Mouse (Mus musculus) lung, embryonic 15.5 days (tissue): ENCODE data around the gene Ksr1. TPM values are rescaled to one million over a fixed set of nuclear protein-coding genes. Genes with fewer than 3 reads are reported as not detected.

Experiments used
- ATAC-seq: fragments of 200-750 bp; cut with Nextera tagmentation; 2 replicates; pipeline ENCODE4 v1.8.0; 2017; ENCODE audit warnings: moderate number of reproducible peaks, borderline replicate concordance; ENCODE audit not compliant: low FRiP score, low TSS enrichment; ENCODE audit errors: extremely low read depth
- H3K27ac ChIP-seq: fragments of 300-500 bp; sonication (generic); 2 replicates; pipeline ENCODE4 v1.5.1; 2015; ENCODE audit warnings: moderate library complexity, mild to moderate bottlenecking, inconsistent platforms
- H3K27me3 ChIP-seq: fragments of 300-500 bp; sonication (generic); 2 replicates; pipeline ENCODE4 v1.6.1; 2015; ENCODE audit warnings: inconsistent platforms
- H3K36me3 ChIP-seq: fragments of 300-500 bp; sonication (generic); 2 replicates; pipeline ENCODE4 v1.6.1; 2015; ENCODE audit warnings: inconsistent platforms
- H3K4me1 ChIP-seq: fragments of 300-500 bp; sonication (generic); 2 replicates; pipeline ENCODE4 v1.6.1; 2015; ENCODE audit warnings: inconsistent platforms
- H3K4me2 ChIP-seq: fragments of 300-500 bp; sonication (generic); 2 replicates; pipeline ENCODE4 v1.6.1; 2015; ENCODE audit warnings: inconsistent platforms, mild to moderate bottlenecking, moderate library complexity
- H3K4me3 ChIP-seq: fragments of 300-500 bp; sonication (generic); 2 replicates; pipeline ENCODE4 v1.5.1; 2015; ENCODE audit warnings: mild to moderate bottlenecking, inconsistent platforms
- H3K9ac ChIP-seq: fragments of 300-500 bp; sonication (generic); 2 replicates; pipeline ENCODE4 v1.6.1; 2015; ENCODE audit warnings: inconsistent platforms
- H3K9me3 ChIP-seq: fragments of 300-500 bp; sonication (generic); 2 replicates; pipeline ENCODE4 v1.6.1; 2016; ENCODE audit warnings: inconsistent platforms
- WGBS: fragments of 180-500 bp; shearing (Covaris S2); methylation state at CpG from one replicate; pipeline ENCODE4 v1.1.7; 2015; 5-methylcytosine and 5-hydroxymethylcytosine counted together
- polyA plus RNA-seq: library from polyadenylated mRNA; unstranded; fragments of >200 nt; fragmentation: Nextera tagmentation; extraction: Ambion mirVana; gene quantifications from 2 replicates; pipeline ENCODE4 v1.2.1, GENCODE M21; 2015

Gene Ksr1
- polyA plus RNA-seq, 1 experiment from 2014 or later = 2.8 TPM

GRCm38 (mm10) chr11:79092245-79092644, 54.0 kb downstream of the Ksr1 start:
- Histone ChIP-seq H3K36me3 (no peaks in the 10 kb centered on the region), H3K27ac (no peak overlapping the region), H3K9me3 (no peaks in the 10 kb centered on the region), H3K4me2 (no peak overlapping the region), H3K4me3 (no peak overlapping the region), H3K9ac (no peak overlapping the region), H3K27me3 (no peaks in the 10 kb centered on the region), H3K4me1 (peaks cover 66% of the 10 kb centered on the region)
- ATAC-seq = no peak
- WGBS = 89% methylated on average over 6 of the region's 6 CpGs

DNA sequence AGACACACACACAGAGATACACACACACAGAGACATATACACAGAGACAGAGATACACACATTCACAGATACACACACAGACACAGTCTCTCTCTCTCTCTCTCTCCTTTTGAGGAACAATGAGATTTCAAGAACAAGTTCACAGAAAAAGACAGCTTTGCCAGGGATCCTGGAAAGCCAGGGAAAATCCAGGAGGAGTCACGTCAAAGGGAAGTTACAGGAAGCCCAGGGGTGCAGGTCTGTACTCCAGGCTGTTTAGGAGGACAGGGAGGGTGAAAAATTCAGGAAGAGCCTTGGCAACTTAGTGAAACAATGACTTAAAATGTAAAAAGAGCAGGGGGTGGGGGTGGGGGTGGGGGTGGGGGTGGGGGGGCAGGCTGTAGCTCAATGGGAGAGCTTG, 56.5 kb downstream of the Ksr1 start:
- H3K4me3 ChIP-seq = no peak overlapping the region
- WGBS = 69% methylated on average over 1 of the region's 1 CpGs
- H3K9ac ChIP-seq = no peak overlapping the region
- no peaks in the 10 kb centered on the region for H3K9me3 ChIP-seq
- no peaks in the 10 kb centered on the region for H3K36me3 ChIP-seq
- no peaks in the 10 kb centered on the region for H3K27me3 ChIP-seq
- no peak for ATAC-seq
- peak overlapping the region; percentile 42; the same call in 1 of the 2 replicates for H3K27ac ChIP-seq
- no peak overlapping the region for H3K4me2 ChIP-seq
- peaks cover 48% of the 10 kb centered on the region for H3K4me1 ChIP-seq

DNA sequence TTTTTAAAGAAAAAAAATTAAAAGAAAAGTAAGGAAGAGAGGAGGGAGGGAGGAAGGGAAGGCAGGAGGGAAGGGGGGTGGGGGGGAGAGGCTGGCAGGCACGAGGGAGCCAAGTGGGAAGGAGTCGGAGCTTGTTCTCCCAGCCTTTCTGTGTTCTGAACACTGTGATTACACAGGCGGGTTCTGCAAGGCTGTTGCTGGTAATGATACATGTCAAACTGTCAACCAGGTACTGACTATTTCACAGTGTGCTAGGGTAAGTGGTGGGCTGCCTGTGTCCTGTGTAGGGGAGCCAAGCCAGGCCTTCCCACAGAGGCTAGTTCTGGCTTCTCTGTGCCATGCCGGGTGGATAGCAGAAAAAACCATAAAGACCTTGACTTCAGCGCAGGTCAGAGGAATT, 57.2 kb downstream of the Ksr1 start:
- no peak for ATAC-seq
- Histone ChIP-seq H3K4me3 (no peak overlapping the region), H3K36me3 (no peaks in the 10 kb centered on the region), H3K9ac (no peak overlapping the region), H3K9me3 (no peaks in the 10 kb centered on the region), H3K4me2 (no peak overlapping the region), H3K27ac (0 out of 2 replicates have a peak overlapping the region, but pooled peaks have one; percentile 42), H3K4me1 (peaks cover 48% of the 10 kb centered on the region), H3K27me3 (no peaks in the 10 kb centered on the region)
- 43% methylated on average over 5 of the region's 5 CpGs for WGBS

GRCm38 (mm10) chr11:79088325-79088724, 57.9 kb downstream of the Ksr1 start:
- H3K27ac ChIP-seq = no peak overlapping the region
- H3K4me2 ChIP-seq = no peak overlapping the region
- 66% methylated on average over 9 of the region's 9 CpGs for WGBS
- H3K9me3 ChIP-seq = no peaks in the 10 kb centered on the region
- no peaks in the 10 kb centered on the region for H3K36me3 ChIP-seq
- H3K9ac ChIP-seq = no peak overlapping the region
- H3K4me3 ChIP-seq = no peak overlapping the region
- H3K27me3 ChIP-seq = no peaks in the 10 kb centered on the region
- H3K4me1 ChIP-seq = peaks cover 48% of the 10 kb centered on the region
- no peak for ATAC-seq

DNA sequence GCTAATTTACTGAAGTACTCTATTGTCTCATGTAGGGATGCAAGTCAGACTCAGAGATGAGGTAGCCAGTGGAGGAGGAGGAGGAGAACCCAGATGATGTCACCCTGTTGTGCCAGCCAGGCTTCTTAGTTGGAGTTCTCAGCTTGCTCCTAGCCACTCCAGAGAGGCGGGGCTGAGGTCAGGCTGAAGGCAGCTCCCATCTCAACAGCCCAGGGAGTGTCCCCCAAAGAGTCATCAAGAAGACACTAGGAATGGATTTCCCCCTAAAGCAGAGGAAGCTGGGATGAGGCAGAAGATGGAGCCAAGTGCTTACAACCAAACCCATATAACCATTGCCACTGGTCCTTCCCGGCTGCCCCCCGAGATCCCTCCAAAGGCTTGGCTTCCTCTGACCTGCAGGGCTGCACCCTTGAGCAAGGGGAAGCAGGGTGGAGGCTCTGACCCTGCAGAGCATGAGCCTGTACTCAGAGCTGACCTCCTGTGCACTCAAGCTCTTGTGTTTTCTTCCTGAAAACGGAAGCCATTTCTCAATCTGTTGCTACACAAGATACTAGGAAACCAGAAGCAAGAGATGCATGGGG, 58.4 kb downstream of the Ksr1 start:
- H3K9ac ChIP-seq = no peak overlapping the region
- H3K4me2 ChIP-seq = no peak overlapping the region
- no peak overlapping the region for H3K4me3 ChIP-seq
- no peak overlapping the region for H3K27ac ChIP-seq
- H3K36me3 ChIP-seq = no peaks in the 10 kb centered on the region
- 87% methylated on average over 4 of the region's 4 CpGs for WGBS
- no peaks in the 10 kb centered on the region for H3K27me3 ChIP-seq
- no peak for ATAC-seq
- no peaks in the 10 kb centered on the region for H3K9me3 ChIP-seq
- peaks cover 48% of the 10 kb centered on the region for H3K4me1 ChIP-seq

GRCm38 (mm10) chr11:79086787-79087186, 59.4 kb downstream of the Ksr1 start:
- Histone ChIP-seq H3K27ac (no peak overlapping the region), H3K9me3 (no peaks in the 10 kb centered on the region), H3K36me3 (no peaks in the 10 kb centered on the region), H3K4me3 (no peak overlapping the region), H3K4me2 (no peak overlapping the region), H3K27me3 (no peaks in the 10 kb centered on the region), H3K9ac (no peak overlapping the region), H3K4me1 (peaks cover 58% of the 10 kb centered on the region)
- 84% methylated on average over 12 of the region's 12 CpGs for WGBS
- no peak for ATAC-seq

- no peak for ATAC-seq
- Histone ChIP-seq H3K27me3 (no peaks in the 10 kb centered on the region), H3K4me2 (no peak overlapping the region), H3K27ac (no peak overlapping the region), H3K36me3 (no peaks in the 10 kb centered on the region), H3K4me1 (peaks cover 76% of the 10 kb centered on the region), H3K9me3 (no peaks in the 10 kb centered on the region), H3K4me3 (no peak overlapping the region), H3K9ac (no peak overlapping the region)
- 30% methylated on average over 5 of the region's 5 CpGs for WGBS
Measured at GRCm38 (mm10) chr11:79085059-79085458, 61.1 kb downstream of the Ksr1 start.

DNA sequence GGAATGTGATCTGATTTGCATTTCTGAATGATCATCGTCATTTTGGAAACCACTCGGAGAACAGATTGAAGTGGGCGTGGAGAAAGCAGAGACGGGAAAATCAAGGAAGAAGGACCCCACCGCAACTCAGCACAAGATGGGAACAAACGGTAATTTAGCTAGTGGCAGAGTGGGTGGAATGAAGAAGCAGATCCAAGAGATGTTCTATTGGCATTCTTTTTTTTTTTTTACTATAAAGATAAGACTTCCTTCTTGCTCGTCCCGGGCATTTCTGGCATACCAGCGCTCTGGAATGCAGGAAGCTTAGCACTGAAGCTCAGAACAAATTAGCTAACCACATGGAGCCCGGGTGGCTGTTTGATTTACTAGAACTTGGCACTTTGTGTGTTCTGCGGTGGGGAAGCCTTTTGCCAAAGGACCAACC, 63.2 kb downstream of the Ksr1 start:
- H3K27me3 ChIP-seq = no peaks in the 10 kb centered on the region
- peaks cover 63% of the 10 kb centered on the region for H3K4me1 ChIP-seq
- H3K9me3 ChIP-seq = no peaks in the 10 kb centered on the region
- no peaks in the 10 kb centered on the region for H3K36me3 ChIP-seq
- WGBS = 27% methylated on average over 11 of the region's 11 CpGs
- no peak overlapping the region for H3K9ac ChIP-seq
- peak overlapping the region; percentile 7; the same call in 1 of the 2 replicates for H3K4me2 ChIP-seq
- ATAC-seq = no peak
- no peak overlapping the region for H3K4me3 ChIP-seq
- H3K27ac ChIP-seq = peak overlapping the region; percentile 56

GRCm38 (mm10) chr11:79080965-79081891, 65.0 kb downstream of the Ksr1 start:
- Histone ChIP-seq H3K27ac (peak overlapping the region; percentile 95), H3K27me3 (no peaks in the 10 kb centered on the region), H3K9me3 (no peaks in the 10 kb centered on the region), H3K36me3 (no peaks in the 10 kb centered on the region), H3K9ac (no peak overlapping the region), H3K4me2 (0 out of 2 replicates have a peak overlapping the region, but pooled peaks have one; percentile 1), H3K4me1 (peaks cover 57% of the 10 kb centered on the region), H3K4me3 (no peak overlapping the region)
- WGBS = 41% methylated on average over 16 of the region's 16 CpGs
- ATAC-seq = peak; percentile 86

DNA sequence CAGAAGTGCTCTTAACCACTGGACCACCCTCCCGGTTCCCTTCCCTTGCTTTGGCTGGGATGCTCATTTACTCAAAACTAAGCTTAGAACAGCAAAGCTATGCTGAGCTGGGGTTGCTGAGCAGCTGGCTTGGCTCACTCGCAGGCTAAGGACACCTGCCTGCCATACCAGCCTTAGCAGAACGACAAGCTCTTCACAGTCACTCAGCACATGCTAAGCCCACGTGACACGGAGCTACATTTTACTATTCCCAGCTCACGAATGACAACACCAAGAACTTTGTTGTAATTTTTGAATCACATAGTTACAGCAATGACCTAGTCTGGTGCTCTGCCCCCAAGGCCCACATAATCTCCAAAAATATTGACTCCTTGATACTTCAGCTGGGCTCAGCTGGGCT, 66.1 kb downstream of the Ksr1 start:
- Histone ChIP-seq H3K36me3 (no peaks in the 10 kb centered on the region), H3K9me3 (no peaks in the 10 kb centered on the region), H3K4me1 (peaks cover 54% of the 10 kb centered on the region), H3K9ac (no peak overlapping the region), H3K27me3 (no peaks in the 10 kb centered on the region), H3K4me2 (no peak overlapping the region), H3K27ac (peak overlapping the region; percentile 95), H3K4me3 (no peak overlapping the region)
- WGBS = 51% methylated on average over 6 of the region's 6 CpGs
- no peak for ATAC-seq

DNA sequence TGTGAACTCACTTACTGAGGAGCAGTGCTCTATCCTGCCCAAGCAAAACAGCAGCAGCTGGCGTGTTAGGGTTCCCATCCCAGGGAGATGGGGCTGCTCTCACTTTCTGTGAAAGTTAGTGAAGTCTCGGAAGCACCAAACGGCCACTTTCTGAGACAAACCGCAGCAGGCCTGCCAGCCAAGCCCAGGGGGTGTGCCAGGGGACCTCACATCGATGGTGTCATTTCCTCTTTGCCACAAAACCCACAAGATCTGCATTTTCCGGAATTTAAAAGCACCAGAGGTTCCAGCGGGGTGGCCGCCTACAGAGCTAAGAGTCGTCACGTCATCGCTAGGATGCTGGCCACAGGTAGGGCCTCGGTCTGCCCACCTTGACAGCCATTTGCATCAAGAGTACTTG, 69.7 kb downstream of the Ksr1 start:
- Histone ChIP-seq H3K27ac (no peak overlapping the region), H3K4me1 (peaks cover 20% of the 10 kb centered on the region), H3K4me3 (no peak overlapping the region), H3K4me2 (no peak overlapping the region), H3K9me3 (no peaks in the 10 kb centered on the region), H3K36me3 (no peaks in the 10 kb centered on the region), H3K9ac (no peak overlapping the region), H3K27me3 (no peaks in the 10 kb centered on the region)
- ATAC-seq = no peak
- WGBS = 76% methylated on average over 12 of the region's 12 CpGs

- WGBS = 73% methylated on average over 3 of the region's 3 CpGs
- no peaks in the 10 kb centered on the region for H3K27me3 ChIP-seq
- no peak overlapping the region for H3K9ac ChIP-seq
- no peak overlapping the region for H3K27ac ChIP-seq
- H3K4me3 ChIP-seq = no peak overlapping the region
- peaks cover 11% of the 10 kb centered on the region for H3K4me1 ChIP-seq
- H3K9me3 ChIP-seq = no peaks in the 10 kb centered on the region
- ATAC-seq = no peak
- H3K4me2 ChIP-seq = no peak overlapping the region
- H3K36me3 ChIP-seq = no peaks in the 10 kb centered on the region
Measured at GRCm38 (mm10) chr11:79075044-79075443, 71.2 kb downstream of the Ksr1 start.
